Comparison of ENCODE assay signal across 21 mouse cellular contexts in genomic region chr7:128089141-128089540, GRCm38 (mm10). TPM values are rescaled to one million over a fixed set of nuclear protein-coding genes. Genes with fewer than 3 reads are reported as not detected.
DNase-seq lines count a peak whose midpoint lies in the region; ATAC-seq lines count a peak whose summit lies in the region.
"Had no signal": no experiment of that assay in that cellular context is flagged by ENCODE, and none has a peak within 500 bp of the region (broad histone marks: within the 10 kb centered on the region; RNA-seq: fewer than 3 reads in every experiment).

No protein-coding gene starts in this region.

- peak; percentile 9 for DNase-seq in adrenal gland, adult 2 months
- no peak for DNase-seq in adrenal gland, adult 8-10 months
- DNase-seq in urinary bladder, postnatal 14 days (ENCODE audit: low spot score) = peak; percentile 32
- no peak for DNase-seq in urinary bladder, postnatal 25 days (ENCODE audit: low spot score)
- DNase-seq in cerebellum, postnatal 25 days = no peak
- no peak for DNase-seq in left cerebral cortex, postnatal 10 days (ENCODE audit: extremely low spot score in 1 of 2, low spot score in 2 of 2)
- DNase-seq: adrenal gland, postnatal 25 days; B cell, adult 2 months; cerebellum, adult 9-11 months; forebrain, postnatal 0 days; gastrocnemius, adult 2 months had no signal

- intact Hi-C loops in left cerebral cortex, postnatal 10 days (cut with DNase I) = no loop called here

- ATAC-seq in granulocyte monocyte progenitor cell, adult 5-6 weeks (replicated peaks; ENCODE audit: poor library complexity, severe bottlenecking) = peak; percentile 99
- ATAC-seq in monocyte, adult 5-6 weeks (replicated peaks; ENCODE audit: insufficient number of reproducible peaks, low FRiP score, low TSS enrichment, poor library complexity, severe bottlenecking) = peak; percentile 96
- ATAC-seq: forebrain, postnatal 0 days; midbrain, embryonic 15.5 days had no signal

RNA-seq across cellular contexts. Expression of gene Gm49368, which starts 26.7 kb away (rescaled TPM):
- not detected for total RNA-seq in adrenal gland, adult 2 months (2021)
- not detected in 2 replicates for polyA plus RNA-seq in adrenal gland, adult 2 months (2012; rRNA removed)
- under 1 TPM in 1 of 4 experiments, not detected in 3; 0.11 TPM for total RNA-seq in adrenal gland, adult 8-10 months (2022)
- total RNA-seq in granulocyte monocyte progenitor cell, adult 5-6 weeks (2014; fragmentation: Nextera tagmentation) = not detected in 2 replicates
- 0.09 TPM in 1 of 2 replicates, not detected in the other for total RNA-seq in granulocyte monocyte progenitor cell, adult 5-6 weeks (2017)
- total RNA-seq in monocyte, adult 5-6 weeks (2017) = 33.7 to 34.7 TPM in 2 of 3 replicates, not detected in the other
- under 1 TPM in 1 of 2 experiments, not detected in 1; 0.09 TPM for total RNA-seq in left cerebral cortex, postnatal 10 days (2021)
- total RNA-seq: adrenal gland, postnatal 25 days; forebrain, postnatal 0 days; G1E; gastrocnemius, adult 2 months; heart, postnatal 25 days had no signal
- polyA plus RNA-seq: erythroblast, embryonic 14.5 days; forebrain, postnatal 0 days; G1E; kidney, embryonic 16.5 days; lung, embryonic 16.5 days; midbrain, embryonic 15.5 days; neural tube, embryonic 13.5 days; stomach, embryonic 15.5 days had no signal

RNA-seq across cellular contexts. Expression of gene Itgam, which starts 26.7 kb away (rescaled TPM):
- total RNA-seq in adrenal gland, adult 2 months (2021) = 1 to 10 TPM; 5.5 to 9.1 TPM
- polyA plus RNA-seq in adrenal gland, adult 2 months (2012; rRNA removed) = 2.0 and 2.2 TPM in 2 replicates
- total RNA-seq in adrenal gland, adult 8-10 months (2022) = 1 to 10 TPM; 5.6 to 6.9 (median 6.4) TPM
- 12.5 and 17.5 TPM in 2 replicates for total RNA-seq in granulocyte monocyte progenitor cell, adult 5-6 weeks (2014; fragmentation: Nextera tagmentation)
- 21.6 and 23.7 TPM in 2 replicates for total RNA-seq in granulocyte monocyte progenitor cell, adult 5-6 weeks (2017)
- 419 to 520 TPM (median 447 TPM) in 3 replicates for total RNA-seq in monocyte, adult 5-6 weeks (2017)
- 1 to 10 TPM; 8.5 to 8.7 TPM for total RNA-seq in left cerebral cortex, postnatal 10 days (2021)

RNA-seq across cellular contexts. Expression of gene Itgax, which starts 40.2 kb away (rescaled TPM):
- total RNA-seq in adrenal gland, adult 2 months (2021) = 1 to 10 TPM; 1.4 to 2.4 TPM
- 1.7 and 1.8 TPM in 2 replicates for polyA plus RNA-seq in adrenal gland, adult 2 months (2012; rRNA removed)
- 1 to 10 TPM; 1.6 to 9.6 (median 5.1) TPM for total RNA-seq in adrenal gland, adult 8-10 months (2022)
- 0.54 and 2.4 TPM in 2 replicates for total RNA-seq in granulocyte monocyte progenitor cell, adult 5-6 weeks (2014; fragmentation: Nextera tagmentation)
- 1.9 and 2.4 TPM in 2 replicates for total RNA-seq in granulocyte monocyte progenitor cell, adult 5-6 weeks (2017)
- 189 to 316 TPM (median 230 TPM) in 3 replicates for total RNA-seq in monocyte, adult 5-6 weeks (2017)
- total RNA-seq in left cerebral cortex, postnatal 10 days (2021) = under 1 TPM in 1 of 2 experiments, not detected in 1; 0.30 TPM
- polyA plus RNA-seq: erythroblast, embryonic 14.5 days; G1E; neural tube, embryonic 13.5 days had no signal

Comparison
In these comparisons a context has a peak if more than half of its experiments do, and no peak if none do; other contexts are left out.
1. DNase-seq: peak in adrenal gland, adult 2 months (single experiment) and urinary bladder, postnatal 14 days (single experiment); none in adrenal gland, adult 8-10 months (single experiment), urinary bladder, postnatal 25 days (single experiment), cerebellum, postnatal 25 days (0 of 2) and left cerebral cortex, postnatal 10 days (0 of 2).
2. RNA of gene Itgam, which starts 26.7 kb away (total RNA-seq): 419 to 520 TPM in monocyte, adult 5-6 weeks; 12.5 to 23.7 TPM in granulocyte monocyte progenitor cell, adult 5-6 weeks, 5.5 to 9.1 TPM in adrenal gland, adult 2 months, 8.5 to 8.7 TPM in left cerebral cortex, postnatal 10 days and 5.6 to 6.9 TPM in adrenal gland, adult 8-10 months; every median in the first group is over 10 times any median in the second.
3. RNA of gene Itgax, which starts 40.2 kb away (total RNA-seq): 189 to 316 TPM in monocyte, adult 5-6 weeks; 1.6 to 9.6 TPM in adrenal gland, adult 8-10 months, 0.54 to 2.4 TPM in granulocyte monocyte progenitor cell, adult 5-6 weeks, 1.4 to 2.4 TPM in adrenal gland, adult 2 months and 0.30 TPM in left cerebral cortex, postnatal 10 days; every median in the first group is over 10 times any median in the second.